Mouse (Mus musculus) C2C12 (cell line): Measurements from ENCODE around the gene Nlgn1. TPM values are rescaled to one million over a fixed set of nuclear protein-coding genes. Genes with fewer than 3 reads are reported as not detected.

Experiments
- H3K27me3 ChIP-seq: one replicate; pipeline ENCODE4 v1.6.1; 2011; ENCODE audit not compliant: control insufficient read depth, insufficient read depth, insufficient read length
- H3K36me3 ChIP-seq: one replicate; pipeline ENCODE4 v1.6.1; 2011; ENCODE audit not compliant: control insufficient read depth, insufficient read depth
- H3K4me3 ChIP-seq: one replicate; pipeline ENCODE4 v1.5.1; 2011; ENCODE audit warnings: mild to moderate bottlenecking, control low read depth; ENCODE audit not compliant: poor library complexity, insufficient read depth, severe bottlenecking
- H3K79me2 ChIP-seq: one replicate; pipeline ENCODE4 v1.6.1; 2011; ENCODE audit not compliant: control insufficient read depth, insufficient read depth
- H3K79me3 ChIP-seq: one replicate; pipeline ENCODE4 v1.6.1; 2011; ENCODE audit warnings: low read depth, control low read depth
- H3ac ChIP-seq: one replicate; pipeline ENCODE3; 2011; ENCODE audit warnings: low read depth; ENCODE audit not compliant: control insufficient read depth, insufficient read length
- CEBPB ChIP-seq: IDR thresholded peaks from one replicate; pipeline ENCODE4 v1.6.1; 2011; ENCODE audit warnings: low read depth, mild to moderate bottlenecking, control low read depth, moderate library complexity
- CTCF ChIP-seq: IDR thresholded peaks from one replicate; pipeline ENCODE4 v1.5.1; 2011; ENCODE audit not compliant: control insufficient read depth, insufficient read depth, insufficient read length
- FOSL1 ChIP-seq: IDR thresholded peaks from one replicate; pipeline ENCODE4 v1.8.0; 2011; ENCODE audit warnings: mild to moderate bottlenecking, low read length; ENCODE audit not compliant: poor library complexity, insufficient read depth, severe bottlenecking
- MAX ChIP-seq: IDR thresholded peaks from one replicate; pipeline ENCODE4 v1.6.1; 2011; ENCODE audit warnings: mild to moderate bottlenecking, control low read depth
- MYOD1 ChIP-seq: IDR thresholded peaks from one replicate; pipeline ENCODE4 v1.6.1; 2011; ENCODE audit warnings: low read depth; ENCODE audit not compliant: control insufficient read depth, insufficient read length
- MYOG ChIP-seq: IDR thresholded peaks from one replicate; pipeline ENCODE4 v1.6.1; 2011; ENCODE audit not compliant: control insufficient read depth, insufficient read length; ENCODE audit errors: extremely low read depth
- USF1 ChIP-seq: IDR thresholded peaks from one replicate; pipeline ENCODE4 v1.6.1; 2011; ENCODE audit warnings: low read depth, mild to moderate bottlenecking, control low read depth, moderate library complexity
- polyA plus RNA-seq: library from polyadenylated mRNA; unstranded; fragments of >200 nt; fragmentation: generic; extraction: Trizol; gene quantifications from one replicate; pipeline ENCODE4 v1.2.1, GENCODE M21; 2012; ENCODE audit warnings: missing spikeins

Nlgn1 gene
- polyA plus RNA-seq, 1 experiment, result not detected

DNA sequence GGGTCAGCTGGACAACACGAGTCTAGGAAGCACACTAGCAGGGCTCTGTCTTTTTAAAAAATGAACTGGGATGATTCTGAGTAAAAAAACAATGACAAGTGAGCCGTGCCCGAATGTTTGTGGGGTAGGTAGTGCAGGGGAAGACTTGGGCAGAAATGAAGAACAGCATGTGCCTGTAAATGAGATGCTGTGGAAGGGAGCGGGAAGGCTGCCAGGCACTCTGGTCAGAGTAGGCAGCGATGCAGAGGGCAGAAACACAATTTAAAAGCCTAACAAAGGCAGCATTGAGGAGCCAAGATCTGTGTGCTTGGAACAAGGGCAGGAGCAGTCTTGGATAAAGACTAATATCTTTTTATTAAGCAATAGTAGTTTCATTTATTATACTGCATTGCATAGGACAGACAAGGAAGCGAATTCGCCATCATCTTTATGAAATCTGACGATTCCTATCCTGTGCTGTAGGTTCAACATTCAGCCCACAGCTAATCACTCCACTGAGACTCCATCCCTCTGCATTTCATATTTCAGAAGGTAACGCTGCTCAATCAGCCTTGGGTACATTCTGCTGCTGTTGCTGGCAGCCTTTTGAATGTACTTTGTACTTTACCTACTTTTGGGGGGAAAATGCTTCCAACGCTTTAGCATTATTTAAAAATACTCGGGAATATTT, 429.0 kb downstream of the Nlgn1 start:
- no peak overlapping the region for H3ac ChIP-seq
- no peaks in the 10 kb centered on the region for H3K27me3 ChIP-seq
- H3K4me3 ChIP-seq, result no peak overlapping the region
- no peaks in the 10 kb centered on the region for H3K79me2 ChIP-seq
- no peaks in the 10 kb centered on the region for H3K79me3 ChIP-seq
- TF ChIP-seq MYOG (no peak), CEBPB (no peak), FOSL1 (no peak), MAX (no peak), MYOD1 (no peak), CTCF (no peak)
- H3K36me3 ChIP-seq, result no peaks in the 10 kb centered on the region

DNA sequence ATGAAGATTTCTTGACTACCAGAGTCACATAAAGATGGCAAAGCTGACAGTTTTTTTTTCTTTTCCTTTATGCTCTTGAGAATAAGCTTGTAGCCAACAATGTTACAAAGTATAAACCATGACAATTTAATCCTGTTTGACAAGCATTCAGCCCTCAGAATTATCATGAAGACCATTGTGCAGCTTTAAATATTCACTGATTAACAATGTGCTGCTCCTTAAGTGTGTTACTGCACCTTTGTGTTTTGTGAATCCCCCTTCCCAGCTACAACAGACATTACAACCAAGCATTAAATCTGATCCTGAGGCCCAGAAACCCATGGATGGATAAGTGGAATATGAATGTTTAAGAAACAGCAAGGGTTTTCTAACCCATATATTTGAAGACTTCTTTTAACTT, 434.8 kb downstream of the Nlgn1 start:
- Histone ChIP-seq H3ac (no peak overlapping the region), H3K79me2 (no peaks in the 10 kb centered on the region), H3K4me3 (no peak overlapping the region), H3K79me3 (no peaks in the 10 kb centered on the region), H3K36me3 (no peaks in the 10 kb centered on the region), H3K27me3 (no peaks in the 10 kb centered on the region)
- TF ChIP-seq CTCF (no peak), FOSL1 (no peak), MAX (no peak), CEBPB (no peak), MYOD1 (no peak), USF1 (no peak)

DNA sequence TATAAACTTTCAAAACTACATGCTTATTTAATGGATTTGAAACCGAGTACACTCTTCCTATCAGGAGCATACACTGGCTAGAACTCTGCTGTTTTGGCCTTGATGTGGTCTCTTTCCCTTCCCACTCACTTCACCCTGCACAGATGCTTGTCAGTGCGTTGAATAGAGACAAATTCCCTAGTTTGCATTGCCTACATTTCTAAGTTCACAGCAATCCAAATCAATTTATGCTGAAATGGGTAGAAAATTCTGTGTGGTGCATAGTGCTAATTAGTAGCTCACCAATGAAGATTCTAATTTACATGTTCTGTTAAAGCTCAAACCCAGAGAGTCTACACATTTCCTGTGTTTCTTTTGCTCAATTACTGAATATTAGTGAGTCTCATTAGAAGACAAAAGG, 447.5 kb downstream of the Nlgn1 start:
- no peaks in the 10 kb centered on the region for H3K79me3 ChIP-seq
- no peaks in the 10 kb centered on the region for H3K27me3 ChIP-seq
- no peak overlapping the region for H3K4me3 ChIP-seq
- no peaks in the 10 kb centered on the region for H3K36me3 ChIP-seq
- H3K79me2 ChIP-seq, result no peaks in the 10 kb centered on the region
- H3ac ChIP-seq, result no peak overlapping the region
- TF ChIP-seq CEBPB, result no peak

DNA sequence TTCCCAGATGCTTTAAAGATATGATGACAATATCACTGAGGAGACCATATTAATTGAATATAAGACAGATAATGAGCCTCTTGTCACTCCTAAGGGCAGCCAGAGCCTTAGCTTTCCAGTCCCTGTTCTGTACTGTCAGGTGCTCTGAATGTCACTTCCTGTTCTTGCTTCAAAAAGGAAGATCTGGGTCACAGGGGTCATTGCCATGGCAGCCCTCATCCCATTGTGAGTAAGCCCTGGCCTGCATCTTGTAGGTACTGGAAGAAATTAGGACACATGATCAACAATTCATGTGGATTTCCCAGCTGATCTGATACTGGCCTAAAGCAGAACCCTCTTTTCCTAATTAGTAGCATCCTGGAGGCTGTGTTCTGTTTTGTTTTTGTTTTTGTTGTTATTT, 463.1 kb downstream of the Nlgn1 start:
- no peaks in the 10 kb centered on the region for H3K79me3 ChIP-seq
- no peak overlapping the region for H3K4me3 ChIP-seq
- no peak for TF ChIP-seq CTCF
- no peak for TF ChIP-seq MYOD1
- TF ChIP-seq USF1, result no peak
- no peak for TF ChIP-seq FOSL1
- no peak for TF ChIP-seq MAX
- no peak for TF ChIP-seq CEBPB
- no peaks in the 10 kb centered on the region for H3K36me3 ChIP-seq
- no peak overlapping the region for H3ac ChIP-seq
- no peaks in the 10 kb centered on the region for H3K27me3 ChIP-seq
- no peaks in the 10 kb centered on the region for H3K79me2 ChIP-seq

DNA sequence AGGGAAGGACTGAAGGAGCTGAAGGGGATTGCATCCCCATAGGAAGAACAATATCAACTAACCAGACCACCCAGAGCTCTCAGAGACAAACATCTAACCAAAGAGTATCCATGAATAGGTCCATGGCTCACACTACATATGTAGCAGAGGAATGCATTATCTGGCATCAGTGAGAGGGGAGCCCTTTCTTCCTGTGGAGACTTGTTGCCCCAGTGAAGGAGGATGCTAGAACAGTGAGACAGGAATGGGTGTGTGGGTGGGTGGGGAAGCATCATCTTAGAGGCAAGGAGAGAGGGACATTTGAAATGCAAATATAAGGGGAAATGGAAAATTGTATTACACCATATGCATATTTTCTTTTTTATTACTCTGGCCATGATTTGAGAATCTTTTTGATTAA, 473.9 kb downstream of the Nlgn1 start:
- no peak for TF ChIP-seq MYOD1
- TF ChIP-seq CEBPB, result no peak
- no peak for TF ChIP-seq USF1
- H3K79me2 ChIP-seq, result no peaks in the 10 kb centered on the region

DNA sequence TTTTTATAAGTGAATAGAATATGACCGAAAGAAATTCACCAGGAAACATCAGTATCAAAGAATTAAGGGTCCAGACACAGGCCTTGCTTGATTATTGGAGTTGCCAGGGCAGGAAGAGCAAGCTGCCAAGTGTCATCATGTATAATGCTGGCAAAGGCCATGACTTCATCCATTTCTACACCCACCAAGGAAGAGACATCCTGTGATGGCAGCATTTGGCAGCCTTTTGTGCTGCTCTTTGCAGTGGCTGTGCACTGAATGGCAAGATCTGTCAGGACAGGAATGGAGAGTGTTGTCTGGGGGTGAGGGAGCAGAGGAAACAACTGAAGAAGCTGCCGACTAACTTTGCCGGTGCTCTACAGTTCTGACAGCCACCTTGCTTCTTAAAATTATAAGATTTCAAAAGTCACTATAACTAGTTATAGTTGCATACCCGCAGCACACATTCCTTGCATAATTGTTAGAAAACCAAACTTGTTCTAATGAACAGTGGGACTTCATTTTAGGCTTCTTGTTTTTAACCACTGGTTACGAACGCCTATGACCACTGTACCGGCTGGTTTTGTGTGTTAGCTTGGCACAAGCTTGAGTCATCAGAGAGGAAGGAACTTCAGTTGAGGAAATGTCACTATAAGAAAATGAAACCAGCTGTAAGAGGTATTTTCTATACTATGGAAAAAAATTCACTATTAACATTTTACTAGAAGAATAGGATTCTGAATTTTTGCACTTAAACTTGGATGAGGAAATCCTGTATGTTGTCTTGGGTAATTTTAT, 487.4 kb downstream of the Nlgn1 start:
- Histone ChIP-seq H3K4me3 (no peak overlapping the region), H3K36me3 (no peaks in the 10 kb centered on the region), H3K79me2 (no peaks in the 10 kb centered on the region), H3ac (no peak overlapping the region), H3K27me3 (no peaks in the 10 kb centered on the region), H3K79me3 (no peaks in the 10 kb centered on the region)
- no peak for TF ChIP-seq CTCF
- TF ChIP-seq USF1, result no peak
- TF ChIP-seq MAX, result no peak
- no peak for TF ChIP-seq MYOD1
- no peak for TF ChIP-seq CEBPB
- TF ChIP-seq FOSL1, result no peak
- TF ChIP-seq MYOG, result no peak

More for the DNA sequence above, 473.9 kb downstream of the Nlgn1 start:
- Histone ChIP-seq H3K27me3 (no peaks in the 10 kb centered on the region), H3K4me3 (no peak overlapping the region), H3K36me3 (no peaks in the 10 kb centered on the region), H3ac (no peak overlapping the region), H3K79me3 (no peaks in the 10 kb centered on the region)
